Mouse (Mus musculus): ENCODE results near the gene Muc1. TPM values are rescaled to one million over a fixed set of nuclear protein-coding genes. Genes with fewer than 3 reads are reported as not detected.

Muc1 gene
- polyA plus RNA-seq, 1 experiment from 2014 or later = 13.2 TPM

DNA sequence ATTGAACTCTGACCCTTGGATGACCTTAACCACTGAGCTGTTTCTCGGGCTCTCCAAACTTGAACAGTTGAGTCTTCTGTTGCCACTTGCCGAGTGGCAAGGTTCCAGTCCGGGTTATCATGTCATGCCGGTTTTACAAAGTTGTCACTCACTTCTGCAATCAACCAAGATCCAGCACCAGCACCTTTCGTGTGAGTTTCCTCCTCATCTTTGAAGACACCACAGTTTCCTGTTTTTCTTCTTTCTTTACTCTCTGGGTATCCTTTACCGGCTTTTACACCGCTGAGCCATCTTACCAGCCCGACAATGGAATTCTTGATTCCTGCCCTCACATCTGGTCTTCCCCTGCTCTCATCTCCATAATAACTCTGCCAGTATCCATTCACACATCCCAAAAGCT, 38.4 kb upstream of the Muc1 start:
- Histone ChIP-seq H3K9me3 (ENCODE audit: control insufficient read depth, low read length) (no peaks in the 10 kb centered on the region), H3K9ac (ENCODE audit: low read depth, low read length) (no peak overlapping the region), H3K36me3 (ENCODE audit: control insufficient read depth, insufficient read depth, low read length) (0 out of 2 replicates have a peak, but pooled peaks cover 3% of the 10 kb centered on the region), H3K27me3 (replicated peaks; ENCODE audit: control insufficient read depth, insufficient read depth, low read length) (no peaks in the 10 kb centered on the region), H3K4me1 (ENCODE audit: control insufficient read depth, insufficient read depth, low read length) (no peaks in the 10 kb centered on the region), H3K27ac (ENCODE audit: low read length) (no peak overlapping the region), H3K4me2 (ENCODE audit: low read depth, low read length) (no peak overlapping the region), H3K4me3 (ENCODE audit: low read length) (no peak overlapping the region)
- no peak for ATAC-seq
- WGBS = 79% methylated on average over 8 of the region's 8 CpGs

DNA sequence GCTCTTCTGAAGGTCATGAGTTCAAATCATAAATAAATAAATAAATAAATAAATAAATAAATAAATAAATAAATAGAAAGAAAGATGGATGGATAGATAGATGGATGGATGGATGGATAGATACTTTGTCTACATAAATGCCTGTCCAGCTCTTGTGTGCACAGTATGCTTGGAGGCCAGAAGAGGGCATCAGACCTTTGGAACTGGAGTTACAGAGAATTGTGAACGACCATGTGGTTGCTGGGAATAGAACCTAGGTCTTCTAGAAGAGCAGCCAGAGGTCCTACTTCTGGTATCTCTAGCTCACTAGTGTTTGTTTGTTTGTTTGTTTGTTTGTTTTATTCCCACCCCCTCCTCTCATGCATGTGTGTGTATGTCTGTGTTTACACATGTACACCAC, 35.5 kb upstream of the Muc1 start:
- WGBS = 86% methylated on average over 1 of the region's 1 CpGs
- Histone ChIP-seq H3K4me2 (ENCODE audit: low read depth, low read length) (no peak overlapping the region), H3K27me3 (replicated peaks; ENCODE audit: control insufficient read depth, insufficient read depth, low read length) (no peaks in the 10 kb centered on the region), H3K36me3 (ENCODE audit: control insufficient read depth, insufficient read depth, low read length) (no peaks in the 10 kb centered on the region), H3K4me3 (ENCODE audit: low read length) (no peak overlapping the region), H3K27ac (ENCODE audit: low read length) (no peak overlapping the region), H3K9me3 (ENCODE audit: control insufficient read depth, low read length) (no peaks in the 10 kb centered on the region), H3K4me1 (ENCODE audit: control insufficient read depth, insufficient read depth, low read length) (peaks cover 7% of the 10 kb centered on the region; the same call in 1 of the 2 replicates), H3K9ac (ENCODE audit: low read depth, low read length) (no peak overlapping the region)
- no peak for ATAC-seq

DNA sequence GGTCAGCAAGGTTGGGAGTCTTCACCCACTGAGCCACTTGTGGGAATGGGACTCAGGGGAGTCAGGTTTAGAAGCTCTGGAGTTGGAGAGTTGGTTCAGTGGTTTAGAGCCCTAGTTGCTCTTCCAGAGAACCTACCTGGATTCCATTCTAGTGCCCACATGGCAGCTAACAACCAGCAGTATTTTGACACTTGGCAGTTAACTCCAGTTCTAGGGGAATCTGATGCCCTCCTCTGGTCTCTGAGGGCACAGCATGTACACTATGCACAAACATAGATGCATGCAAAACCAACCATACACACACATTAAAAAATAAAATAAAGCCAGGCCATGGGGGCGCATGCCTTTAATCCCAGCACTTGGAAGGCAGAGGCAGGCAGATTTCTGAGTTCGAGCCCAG, 35.0 kb upstream of the Muc1 start:
- no peak overlapping the region for H3K4me3 ChIP-seq (ENCODE audit: low read length)
- H3K4me1 ChIP-seq (ENCODE audit: control insufficient read depth, insufficient read depth, low read length) = peaks cover 7% of the 10 kb centered on the region; the same call in 1 of the 2 replicates
- no peaks in the 10 kb centered on the region for H3K9me3 ChIP-seq (ENCODE audit: control insufficient read depth, low read length)
- H3K4me2 ChIP-seq (ENCODE audit: low read depth, low read length) = no peak overlapping the region
- no peaks in the 10 kb centered on the region for H3K36me3 ChIP-seq (ENCODE audit: control insufficient read depth, insufficient read depth, low read length)
- H3K27me3 ChIP-seq (replicated peaks; ENCODE audit: control insufficient read depth, insufficient read depth, low read length) = no peaks in the 10 kb centered on the region
- H3K9ac ChIP-seq (ENCODE audit: low read depth, low read length) = no peak overlapping the region
- H3K27ac ChIP-seq (ENCODE audit: low read length) = no peak overlapping the region
- no peak for ATAC-seq
- 89% methylated on average over 2 of the region's 2 CpGs for WGBS

DNA sequence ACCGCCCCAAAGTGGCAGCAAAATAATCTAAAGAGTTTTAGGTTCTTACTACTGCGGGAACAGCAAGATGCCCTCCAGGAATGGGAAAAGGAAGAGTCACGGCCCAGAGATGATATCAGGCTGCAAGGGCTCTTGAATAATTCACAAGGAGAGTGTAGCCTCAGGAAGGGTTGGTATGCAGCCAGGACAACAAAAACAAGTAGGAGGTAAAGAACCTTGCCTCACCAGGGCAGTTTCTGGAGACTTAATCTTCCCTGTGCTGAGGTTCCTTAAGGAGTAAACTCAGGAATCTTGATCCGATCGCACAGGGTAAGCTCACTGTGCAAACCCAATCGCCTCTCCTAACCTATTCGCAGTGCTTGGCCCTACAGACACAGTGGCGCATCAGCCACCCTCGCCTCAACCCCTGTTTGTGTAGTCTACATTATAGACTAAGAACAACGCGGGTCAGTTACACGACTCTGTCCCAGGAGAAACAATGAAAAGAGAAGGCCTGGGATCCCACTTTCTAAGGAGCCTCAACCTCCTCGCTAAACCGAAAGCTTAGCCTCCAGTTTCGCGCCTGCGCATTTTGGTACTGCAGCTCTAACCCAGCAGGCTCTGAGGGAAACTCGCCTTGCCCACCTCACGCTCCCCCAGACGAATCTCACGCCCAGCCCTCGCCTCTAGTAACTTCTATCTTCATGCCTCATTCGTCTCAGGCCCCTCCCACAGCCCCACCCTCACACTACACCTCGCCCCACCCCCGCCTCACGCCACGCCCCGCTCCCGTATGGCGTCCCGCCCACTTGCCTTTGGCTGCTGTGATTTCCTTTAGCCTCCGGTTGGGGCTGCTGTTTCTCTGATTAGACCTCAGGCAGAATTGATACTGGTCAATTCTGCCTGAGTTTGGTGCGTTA, 32.6 kb upstream of the Muc1 start:
- Histone ChIP-seq H3K4me1 (ENCODE audit: control insufficient read depth, insufficient read depth, low read length) (peaks cover 7% of the 10 kb centered on the region; the same call in 1 of the 2 replicates), H3K9me3 (ENCODE audit: control insufficient read depth, low read length) (no peaks in the 10 kb centered on the region), H3K4me2 (ENCODE audit: low read depth, low read length) (peak overlapping the region; percentile 61), H3K4me3 (ENCODE audit: low read length) (peak overlapping the region; percentile 53), H3K27ac (ENCODE audit: low read length) (peak overlapping the region; percentile 76), H3K36me3 (ENCODE audit: control insufficient read depth, insufficient read depth, low read length) (no peaks in the 10 kb centered on the region), H3K9ac (ENCODE audit: low read depth, low read length) (peak overlapping the region; percentile 78), H3K27me3 (replicated peaks; ENCODE audit: control insufficient read depth, insufficient read depth, low read length) (no peaks in the 10 kb centered on the region)
- WGBS = 7% methylated on average over 33 of the region's 33 CpGs
- peak; percentile 98 for ATAC-seq

DNA sequence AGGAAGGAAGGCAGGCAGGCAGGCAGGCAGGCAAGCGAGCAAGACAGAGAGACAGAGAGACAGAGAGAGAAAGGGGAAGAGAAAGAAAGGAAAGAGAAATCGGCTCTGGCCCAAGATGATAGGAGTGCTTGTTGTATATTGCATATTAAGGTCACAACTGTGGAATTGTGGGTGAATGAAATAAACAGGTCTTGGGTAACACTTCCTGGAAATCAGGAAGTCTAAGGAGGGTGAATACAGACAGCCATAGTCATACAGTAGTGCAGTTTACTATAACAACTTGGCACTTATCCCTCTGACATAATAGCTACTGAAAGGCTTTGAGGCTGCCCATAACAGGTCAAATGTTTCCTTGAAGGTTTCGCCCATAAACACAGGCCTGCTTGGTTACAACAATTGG, 29.0 kb upstream of the Muc1 start:
- peaks cover 11% of the 10 kb centered on the region; the same call in 1 of the 2 replicates for H3K4me1 ChIP-seq (ENCODE audit: control insufficient read depth, insufficient read depth, low read length)
- 78% methylated on average over 3 of the region's 3 CpGs for WGBS
- H3K4me2 ChIP-seq (ENCODE audit: low read depth, low read length) = no peak overlapping the region
- H3K4me3 ChIP-seq (ENCODE audit: low read length) = no peak overlapping the region
- H3K36me3 ChIP-seq (ENCODE audit: control insufficient read depth, insufficient read depth, low read length) = no peaks in the 10 kb centered on the region
- no peak overlapping the region for H3K27ac ChIP-seq (ENCODE audit: low read length)
- H3K9ac ChIP-seq (ENCODE audit: low read depth, low read length) = no peak overlapping the region
- no peak for ATAC-seq
- no peaks in the 10 kb centered on the region for H3K9me3 ChIP-seq (ENCODE audit: control insufficient read depth, low read length)
- no peaks in the 10 kb centered on the region for H3K27me3 ChIP-seq (replicated peaks; ENCODE audit: control insufficient read depth, insufficient read depth, low read length)

DNA sequence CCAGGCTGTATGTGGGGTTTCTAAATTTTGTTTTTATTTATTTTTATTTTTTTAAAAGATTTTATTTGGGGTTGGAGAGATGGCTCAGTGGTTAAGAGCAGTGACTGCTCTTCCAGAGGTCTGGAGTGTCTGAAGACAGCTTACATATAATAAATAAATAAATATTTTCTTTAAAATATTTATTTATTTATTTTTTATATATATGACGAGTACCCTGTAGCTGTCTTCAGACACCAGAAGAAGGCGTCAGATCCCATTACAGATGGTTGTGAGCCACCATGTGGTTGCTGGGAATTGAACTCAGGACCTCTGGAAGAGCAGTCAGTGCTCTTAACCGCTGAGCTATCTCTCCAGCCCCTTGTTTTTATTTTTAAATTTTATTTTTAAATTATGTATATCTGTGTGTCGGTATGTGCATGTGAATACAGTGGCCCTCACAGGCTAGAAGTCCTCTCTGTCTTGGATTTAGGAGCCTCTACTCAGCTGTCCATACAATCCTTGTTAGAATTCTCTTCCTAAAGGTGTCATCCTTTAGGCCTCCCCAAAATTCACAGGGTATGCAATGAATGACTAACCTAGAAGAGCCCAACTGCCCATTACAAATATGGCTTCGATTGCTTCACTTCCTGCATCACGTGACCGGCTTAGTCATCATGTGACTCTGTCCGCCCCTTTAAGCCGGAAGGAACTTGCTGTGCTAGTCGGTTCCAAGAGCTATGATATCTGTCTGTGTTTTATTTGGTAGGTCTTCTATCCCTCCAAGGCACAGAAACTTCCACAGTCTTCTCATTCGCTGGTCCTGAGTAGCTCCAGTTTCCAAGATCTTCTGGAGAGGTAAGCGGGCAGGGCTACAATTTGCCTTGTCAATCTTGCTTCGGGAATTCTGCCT, 26.4 kb upstream of the Muc1 start, which contains the start of gene Gba:
Gene Gba, plus strand, starts transcription at position 676 of the 889 bp plus-strand sequence.
- Histone ChIP-seq H3K36me3 (ENCODE audit: control insufficient read depth, insufficient read depth, low read length) (peaks cover under 1% of the 10 kb centered on the region; the same call in 1 of the 2 replicates), H3K4me1 (ENCODE audit: control insufficient read depth, insufficient read depth, low read length) (peaks cover 4% of the 10 kb centered on the region; the same call in 1 of the 2 replicates), H3K27ac (ENCODE audit: low read length) (no peak within 1 kb of the TSS), H3K4me3 (ENCODE audit: low read length) (peak within 1 kb of the TSS; percentile 65), H3K4me2 (ENCODE audit: low read depth, low read length) (peak within 1 kb of the TSS; percentile 59), H3K27me3 (replicated peaks; ENCODE audit: control insufficient read depth, insufficient read depth, low read length) (no peaks in the 10 kb centered on the region), H3K9ac (ENCODE audit: low read depth, low read length) (peak within 1 kb of the TSS; percentile 65), H3K9me3 (ENCODE audit: control insufficient read depth, low read length) (no peaks in the 10 kb centered on the region)
- WGBS = 27% methylated on average over 13 of the region's 13 CpGs
- peak; percentile 85 for ATAC-seq

DNA sequence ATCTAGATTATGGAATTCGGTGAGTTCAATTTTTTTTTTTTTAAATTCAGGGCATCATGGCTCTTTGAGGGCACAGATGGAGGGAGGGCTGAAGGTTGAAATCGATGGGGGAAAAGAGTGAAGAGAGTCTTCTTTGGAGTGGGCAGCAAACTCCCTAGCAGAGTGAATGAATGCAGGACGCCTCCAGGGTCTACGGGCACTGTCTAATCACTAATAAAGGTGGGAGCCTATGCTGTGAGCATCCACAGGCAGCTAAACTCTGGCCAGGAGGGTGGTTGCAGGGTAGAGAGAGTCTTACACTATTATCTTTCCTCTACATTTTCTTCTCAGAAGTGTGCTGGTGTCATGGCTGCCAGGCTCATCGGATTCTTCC, 25.7 kb upstream of the Muc1 start:
- no peak overlapping the region for H3K27ac ChIP-seq (ENCODE audit: low read length)
- WGBS = 38% methylated on average over 5 of the region's 5 CpGs
- ATAC-seq = peak; percentile 32; the same call in 1 of the 2 replicates

DNA sequence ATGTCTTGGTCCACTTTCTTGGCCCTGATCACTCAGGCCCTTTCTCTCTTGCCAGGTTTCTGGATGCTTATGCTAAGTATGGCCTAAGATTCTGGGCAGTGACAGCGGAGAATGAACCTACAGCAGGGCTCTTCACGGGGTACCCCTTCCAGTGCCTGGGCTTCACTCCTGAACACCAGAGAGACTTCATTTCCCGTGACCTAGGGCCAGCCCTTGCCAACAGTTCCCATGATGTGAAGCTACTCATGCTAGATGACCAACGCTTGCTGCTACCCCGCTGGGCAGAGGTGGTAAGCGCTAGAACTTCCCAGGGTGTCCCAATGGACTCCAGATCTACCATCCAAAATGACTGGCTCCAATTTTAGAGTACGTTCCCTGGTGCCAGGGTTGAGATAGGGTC, 22.8 kb upstream of the Muc1 start:
- Histone ChIP-seq H3K9ac (ENCODE audit: low read depth, low read length) (no peak overlapping the region), H3K4me2 (ENCODE audit: low read depth, low read length) (no peak overlapping the region), H3K9me3 (ENCODE audit: control insufficient read depth, low read length) (no peaks in the 10 kb centered on the region), H3K36me3 (ENCODE audit: control insufficient read depth, insufficient read depth, low read length) (peaks cover 18% of the 10 kb centered on the region), H3K27ac (ENCODE audit: low read length) (no peak overlapping the region), H3K27me3 (replicated peaks; ENCODE audit: control insufficient read depth, insufficient read depth, low read length) (no peaks in the 10 kb centered on the region), H3K4me1 (ENCODE audit: control insufficient read depth, insufficient read depth, low read length) (peaks cover 4% of the 10 kb centered on the region; the same call in 1 of the 2 replicates), H3K4me3 (ENCODE audit: low read length) (no peak overlapping the region)
- 94% methylated on average over 7 of the region's 7 CpGs for WGBS
- ATAC-seq = no peak

More for the DNA sequence above, 25.7 kb upstream of the Muc1 start:
- H3K36me3 ChIP-seq (ENCODE audit: control insufficient read depth, insufficient read depth, low read length) = peaks cover 7% of the 10 kb centered on the region
- H3K27me3 ChIP-seq (replicated peaks; ENCODE audit: control insufficient read depth, insufficient read depth, low read length) = no peaks in the 10 kb centered on the region
- H3K4me1 ChIP-seq (ENCODE audit: control insufficient read depth, insufficient read depth, low read length) = peaks cover 4% of the 10 kb centered on the region; the same call in 1 of the 2 replicates
- peak overlapping the region; percentile 59 for H3K4me2 ChIP-seq (ENCODE audit: low read depth, low read length)
- peak overlapping the region; percentile 65 for H3K9ac ChIP-seq (ENCODE audit: low read depth, low read length)
- no peaks in the 10 kb centered on the region for H3K9me3 ChIP-seq (ENCODE audit: control insufficient read depth, low read length)
- peak overlapping the region; percentile 65 for H3K4me3 ChIP-seq (ENCODE audit: low read length)

DNA sequence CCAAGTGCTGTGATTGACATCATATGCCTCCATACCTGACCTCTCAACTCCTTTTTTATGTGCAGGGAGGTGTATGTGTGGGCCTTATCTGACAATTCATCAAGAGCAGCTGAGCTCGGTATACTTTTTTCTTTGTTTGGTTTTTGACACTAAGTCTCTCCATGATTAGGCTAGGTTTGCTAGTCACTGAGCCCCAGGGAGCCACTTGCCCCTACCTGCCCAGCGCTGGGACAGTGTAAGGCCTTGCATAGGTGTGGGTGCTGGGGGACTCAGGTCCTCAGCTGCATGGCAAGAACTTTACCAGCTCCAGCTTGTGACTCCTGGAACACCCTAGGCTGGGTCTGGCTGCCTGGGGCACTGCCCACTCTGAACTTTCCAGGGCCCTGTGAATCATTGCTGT, 22.2 kb upstream of the Muc1 start:
- Histone ChIP-seq H3K27ac (ENCODE audit: low read length) (no peak overlapping the region), H3K9me3 (ENCODE audit: control insufficient read depth, low read length) (no peaks in the 10 kb centered on the region), H3K4me1 (ENCODE audit: control insufficient read depth, insufficient read depth, low read length) (peaks cover 4% of the 10 kb centered on the region; the same call in 1 of the 2 replicates), H3K36me3 (ENCODE audit: control insufficient read depth, insufficient read depth, low read length) (peaks cover 18% of the 10 kb centered on the region), H3K27me3 (replicated peaks; ENCODE audit: control insufficient read depth, insufficient read depth, low read length) (no peaks in the 10 kb centered on the region), H3K9ac (ENCODE audit: low read depth, low read length) (no peak overlapping the region), H3K4me3 (ENCODE audit: low read length) (no peak overlapping the region), H3K4me2 (ENCODE audit: low read depth, low read length) (no peak overlapping the region)
- no peak for ATAC-seq
- 75% methylated on average over 2 of the region's 2 CpGs for WGBS
